Mouse (Mus musculus) CD8-positive naive resting alpha-beta T cell, adult 2 months (primary cell): Measurements from ENCODE around the gene Hsp90b1.
"Not testable (repeated sequence)": the region's sequence is repeated elsewhere in the genome, so short reads cannot be mapped to it uniquely, and the experiment has no call there.

ENCODE experiments used
- DNase-seq, 2 experiments: peaks; one replicate each; pipeline ENCODE4 v3.0.0; 2022; ENCODE audit warnings: low read depth in 2 of 2, low spot score in 2 of 2

Gene Hsp90b1

GRCm38 (mm10) chr10:86705318-86705921, at the start of gene Hsp90b1, which contains the start of gene Ttc41:
Gene Hsp90b1 (minus strand): TSS chr10:86705509.
Gene Ttc41 (plus strand): TSS chr10:86705811.
- DNase-seq = peak; percentile 97

- no peak for DNase-seq
These were observed 39.0 kb upstream of the Hsp90b1 start for GRCm38 (mm10) chr10:86744306-86744705.

- no peak for DNase-seq
These were observed 37.6 kb upstream of the Hsp90b1 start for GRCm38 (mm10) chr10:86742918-86743317.

- no peak for DNase-seq
These were observed 29.7 kb upstream of the Hsp90b1 start for GRCm38 (mm10) chr10:86735036-86735435.

DNA sequence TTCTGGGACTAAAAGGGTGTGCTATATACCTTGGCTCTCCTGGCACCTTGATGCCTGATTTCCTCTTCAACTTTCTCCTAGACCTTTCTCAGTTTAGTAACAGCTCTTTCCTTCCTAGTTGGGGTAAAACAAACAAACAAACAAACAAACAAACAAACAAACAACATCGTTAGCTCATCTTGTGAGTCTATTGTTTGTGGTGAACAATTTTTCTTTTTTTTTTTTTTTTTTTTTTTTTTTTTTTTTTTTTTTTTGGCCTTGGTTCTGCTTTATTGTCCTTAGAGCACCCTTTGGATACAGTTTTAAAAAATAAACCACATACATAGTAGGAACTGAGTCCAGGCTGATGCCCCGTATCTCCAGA, 26.2 kb upstream of the Hsp90b1 start:
- no peak for DNase-seq

DNA sequence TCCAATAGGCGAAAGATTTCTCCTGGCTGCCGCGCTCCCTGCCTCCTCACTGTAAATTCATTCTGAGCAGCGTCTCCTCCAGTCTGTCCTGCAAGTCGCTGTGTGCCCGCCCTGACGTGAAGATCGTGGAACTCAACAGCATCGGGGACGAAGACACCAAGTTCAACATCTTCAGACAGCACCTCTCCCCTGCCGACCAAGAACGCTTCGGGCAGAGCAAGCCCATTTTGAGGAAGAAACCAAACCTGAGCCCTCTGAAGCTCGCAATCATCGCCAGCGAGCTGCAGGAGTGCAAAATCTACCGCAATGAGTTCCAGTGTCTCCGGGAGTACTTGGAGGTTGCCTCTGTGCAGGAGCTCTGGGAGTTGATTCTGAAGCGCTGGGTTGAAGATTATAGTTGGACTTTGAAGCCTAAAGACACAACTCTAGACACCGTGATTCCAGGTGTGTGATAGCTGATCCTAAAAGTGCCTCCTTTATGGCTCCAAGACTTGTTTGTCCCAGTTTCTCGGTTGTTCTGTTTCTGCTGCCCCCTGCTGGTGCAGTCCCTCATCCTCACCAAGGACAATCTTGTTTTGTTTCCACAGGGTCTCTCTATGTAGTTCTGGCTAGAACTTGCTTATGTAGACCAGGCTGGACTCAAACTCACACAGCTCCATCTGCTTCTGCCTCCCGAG, 25.7 kb upstream of the Hsp90b1 start:
- peak; percentile 80 to 85 for DNase-seq

DNA sequence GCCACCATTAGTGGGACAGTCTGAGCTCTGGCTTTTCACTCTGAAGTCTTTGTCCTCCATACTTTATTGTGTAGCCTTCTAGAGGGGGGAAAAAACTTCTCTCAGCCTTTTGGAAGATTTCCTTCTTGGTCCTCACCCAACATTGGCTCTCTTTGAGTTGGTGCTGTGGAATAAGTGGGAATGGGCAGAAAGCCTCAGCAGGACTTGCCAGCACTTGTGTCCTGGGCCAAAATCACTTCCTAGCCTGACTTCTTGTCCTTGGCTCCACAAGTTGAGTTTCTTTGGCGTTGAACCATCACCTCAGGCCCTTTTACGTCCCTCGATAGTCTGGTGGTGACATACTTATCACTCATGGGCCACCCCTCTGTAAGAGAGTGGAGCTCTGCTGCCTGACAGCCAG, 22.9 kb upstream of the Hsp90b1 start:
- no peak for DNase-seq

GRCm38 (mm10) chr10:86727548-86727980, 22.3 kb upstream of the Hsp90b1 start:
- peak; percentile 57 to 59 for DNase-seq

DNA sequence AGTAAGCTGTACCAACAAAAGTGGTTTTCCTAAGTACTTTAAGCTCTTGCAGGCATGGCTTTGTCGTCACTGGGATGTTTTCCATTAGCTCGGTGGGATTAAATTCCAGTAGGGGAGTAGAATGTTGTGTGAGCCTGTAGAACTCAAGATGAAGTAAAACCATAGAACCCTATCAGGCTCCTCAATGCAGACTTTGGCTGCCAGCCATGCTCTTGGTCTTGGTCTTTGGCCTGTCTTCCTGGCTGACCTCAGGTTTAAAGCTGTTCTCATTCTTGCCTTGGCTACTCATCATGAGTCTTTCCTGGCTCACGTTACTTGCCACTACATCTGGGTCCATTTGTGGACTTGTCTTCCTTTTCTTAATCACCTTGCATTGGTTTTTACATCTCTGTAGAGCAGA, 6.8 kb upstream of the Hsp90b1 start:
- DNase-seq = no peak

GRCm38 (mm10) chr10:86707134-86707533, 1.8 kb upstream of the Hsp90b1 start:
- no peak for DNase-seq

DNA sequence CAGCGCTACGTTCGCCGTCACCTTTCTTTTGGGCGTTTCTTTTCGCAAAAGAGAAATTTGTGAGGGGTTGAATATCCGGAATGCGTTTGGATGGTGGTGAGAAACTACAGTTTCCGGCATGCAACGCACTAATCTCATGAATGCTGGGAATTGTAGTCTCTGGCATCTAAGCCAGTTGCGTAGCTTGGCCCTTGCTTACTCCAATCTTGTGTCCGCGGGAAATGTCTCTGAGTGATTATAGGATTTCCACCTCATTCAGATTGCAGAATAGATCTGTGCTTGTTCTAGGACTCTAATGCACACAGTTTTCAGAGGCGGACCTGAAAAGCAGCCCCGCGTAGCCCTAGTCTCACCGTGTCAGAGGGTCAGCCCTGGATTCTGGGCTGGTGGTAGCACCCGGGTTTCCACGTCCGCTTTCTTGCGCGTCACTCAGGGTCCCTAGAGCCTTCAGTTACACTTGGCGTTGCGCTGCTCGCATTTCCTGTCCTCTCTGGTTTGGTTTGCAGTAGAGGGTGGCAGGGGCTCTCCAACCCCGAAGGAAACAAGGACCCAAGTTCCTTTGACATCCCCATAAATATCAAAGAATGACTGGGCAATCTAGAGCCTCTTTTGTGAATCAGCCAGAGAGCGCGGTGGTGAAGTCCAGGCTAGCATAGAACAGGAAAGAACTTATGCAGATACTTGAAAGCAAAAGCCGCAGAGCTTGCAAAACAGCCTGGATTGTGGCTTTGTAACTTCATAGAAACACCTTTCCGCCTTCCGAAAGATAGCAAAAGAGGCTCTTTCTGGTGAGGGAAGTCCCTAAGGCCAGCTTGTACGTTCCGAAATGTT, 828 bp upstream of the Hsp90b1 start:
- peak; percentile 62 to 78 for DNase-seq

- DNase-seq = peak in 1 of 2 experiments; percentile 19
These were observed 619 bp downstream of the Hsp90b1 start for GRCm38 (mm10) chr10:86704589-86705191.

- no peak for DNase-seq
These were observed 1.2 kb downstream of the Hsp90b1 start for GRCm38 (mm10) chr10:86704141-86704540.

- DNase-seq = no peak
These were observed 1.9 kb downstream of the Hsp90b1 start for GRCm38 (mm10) chr10:86703375-86703774.

- DNase-seq = no peak
These were observed 2.9 kb downstream of the Hsp90b1 start for GRCm38 (mm10) chr10:86702312-86702920.

DNA sequence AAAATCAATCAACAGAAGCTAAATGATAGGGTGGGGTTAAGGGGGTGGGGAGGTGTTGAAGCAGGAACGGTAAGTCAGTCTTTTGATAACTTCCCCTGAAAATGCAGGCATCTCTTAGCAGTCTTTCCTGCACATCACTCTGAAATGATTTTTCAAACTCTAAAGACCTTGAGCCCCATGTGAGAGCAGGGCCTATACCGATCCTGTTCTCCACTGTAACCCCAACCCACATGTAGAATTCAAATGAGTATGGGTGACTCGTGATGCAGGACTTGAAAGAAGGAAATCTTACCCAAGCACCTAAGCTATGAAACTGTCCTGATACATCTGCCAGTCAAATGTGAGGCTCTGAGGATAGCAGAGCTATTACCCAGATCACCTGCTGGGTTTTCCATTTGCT, 4.3 kb downstream of the Hsp90b1 start:
- DNase-seq = no peak

DNA sequence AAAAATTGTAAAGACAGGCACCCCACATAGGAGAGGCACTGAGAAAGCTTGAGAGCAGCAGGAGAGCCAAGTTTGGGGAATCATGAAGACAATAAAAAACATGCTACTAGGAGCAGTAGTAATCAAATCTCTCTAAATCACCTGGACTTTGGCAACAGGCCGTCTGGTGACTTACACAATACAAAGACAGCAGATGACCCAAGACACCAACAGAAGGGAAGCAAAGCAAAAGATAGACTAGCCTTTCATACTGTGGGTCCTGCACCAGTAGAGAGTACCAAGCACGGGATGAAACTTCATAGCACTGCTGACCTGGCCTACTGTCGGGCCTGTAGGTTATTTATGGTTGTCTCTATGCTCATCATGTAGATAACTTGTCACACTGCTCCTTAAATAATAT, 5.1 kb downstream of the Hsp90b1 start:
- no peak for DNase-seq

DNA sequence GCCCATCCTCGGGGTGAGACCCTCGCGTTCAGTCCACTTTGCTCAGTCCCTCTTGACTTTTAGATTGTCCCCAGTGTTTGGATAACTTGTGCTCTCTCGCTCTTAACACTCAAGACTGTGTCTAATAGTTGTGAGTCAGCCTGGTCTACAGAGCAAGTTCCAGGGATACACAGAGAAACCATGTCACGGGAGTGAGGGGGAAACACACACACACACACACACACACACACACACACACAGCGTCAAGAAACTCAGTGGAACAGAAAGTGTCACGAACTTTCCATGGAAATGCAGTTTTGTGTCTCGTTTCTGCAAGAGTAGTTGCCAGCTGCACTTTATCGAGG, 19.3 kb downstream of the Hsp90b1 start:
- DNase-seq = not testable (repeated sequence)

GRCm38 (mm10) chr10:86685179-86686016, 19.9 kb downstream of the Hsp90b1 start:
- DNase-seq = peak; percentile 75 to 84

DNA sequence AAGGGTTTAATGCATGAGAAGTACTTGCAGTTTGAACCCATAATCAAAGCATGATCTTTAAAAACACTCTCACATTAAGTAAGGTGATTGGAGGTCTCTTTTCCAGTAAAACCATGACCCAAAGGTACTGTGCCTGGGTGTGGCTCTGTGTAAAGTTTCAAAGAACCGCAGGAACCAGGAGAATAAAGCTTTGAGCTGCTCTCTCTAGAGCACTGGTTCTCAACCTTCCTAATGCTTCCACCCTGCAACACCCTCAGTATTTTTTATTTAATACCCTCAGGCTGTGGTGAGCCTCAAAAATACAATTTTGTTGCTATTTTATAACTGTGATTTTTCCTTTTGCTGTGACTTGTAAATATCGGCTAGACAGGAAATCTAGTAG, 20.5 kb downstream of the Hsp90b1 start:
- DNase-seq = not testable (repeated sequence)
